Mouse (Mus musculus) liver (tissue): ENCODE data around the gene Epb42.
A peak's percentile ranks its signal among the peaks of the same experiment; 100 is the strongest.
"Not testable (repeated sequence)": the region's sequence is repeated elsewhere in the genome, so short reads cannot be mapped to it uniquely, and the experiment has no call there.

Source experiments
- DNase-seq: peaks from one replicate; pipeline ENCODE4 v3.0.0-alpha.2; 2020; ENCODE audit warnings: mixed read lengths

Epb42 gene

DNA sequence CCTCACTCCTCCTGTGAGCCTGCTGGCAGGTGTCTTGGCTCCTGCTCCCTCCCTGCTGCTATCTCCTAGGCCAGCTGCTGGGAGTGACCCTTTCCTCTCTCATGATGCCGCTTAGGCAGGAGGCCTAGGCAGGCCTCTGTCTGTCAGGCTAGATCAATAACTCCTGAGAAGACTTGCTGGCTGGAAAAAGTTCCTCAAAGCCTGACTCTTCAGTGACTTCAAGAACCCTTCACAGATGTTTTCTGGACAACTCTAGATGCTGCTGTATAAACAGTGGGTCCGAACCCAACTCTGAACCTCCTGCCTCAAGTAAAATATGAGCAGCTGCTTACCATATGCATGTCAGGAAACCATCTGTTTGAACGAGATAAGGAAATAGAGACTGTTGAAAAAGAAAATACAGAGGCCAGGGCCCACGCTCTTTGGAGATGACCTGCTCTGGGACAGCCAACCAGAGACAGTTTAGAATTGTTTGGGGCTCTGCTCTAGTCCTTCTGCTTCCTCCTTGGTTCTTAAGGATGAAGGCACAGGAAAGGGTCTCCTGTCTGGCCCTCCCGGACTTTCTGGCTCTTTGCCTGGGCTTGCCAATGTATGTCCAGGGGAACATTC lies at the start of gene Epb42:
Gene Epb42, minus strand, starts transcription at position 340 of the 609 bp plus-strand sequence.
- peak; percentile 90 for DNase-seq

DNA sequence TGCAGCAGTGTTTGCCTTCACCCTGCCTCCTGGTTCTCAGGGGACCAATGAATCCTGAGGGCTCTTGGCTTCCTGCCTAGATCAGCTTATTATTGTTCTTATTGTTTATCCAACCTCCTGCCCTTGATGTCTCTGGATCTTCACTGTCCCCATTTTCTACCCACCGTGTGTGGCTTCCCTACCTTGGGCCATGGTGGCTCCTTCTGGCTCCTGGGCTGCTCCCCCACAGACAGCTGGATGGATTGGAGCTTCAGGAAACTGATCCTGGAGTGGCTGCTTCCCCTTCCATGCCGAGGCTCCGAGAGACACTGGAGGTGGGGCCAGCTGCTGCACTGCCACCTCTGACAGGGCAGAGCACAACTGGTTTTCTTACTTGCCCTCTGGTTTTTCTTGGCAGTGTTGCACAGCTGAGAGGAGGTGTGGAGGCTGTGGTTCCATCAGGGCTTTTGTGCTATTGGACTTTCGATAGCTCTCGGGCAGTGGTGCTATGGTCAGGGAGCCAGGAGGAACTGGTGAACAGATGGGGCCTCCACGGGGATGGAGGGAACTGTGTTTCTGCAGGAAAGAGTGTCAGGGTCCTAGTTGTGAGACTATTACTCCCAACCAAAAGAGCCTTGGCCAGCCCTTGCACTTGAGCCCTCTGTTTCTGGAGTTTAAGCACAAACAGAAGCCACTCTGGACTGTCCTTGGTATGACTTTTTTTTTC lies 48.8 kb upstream of the Epb42 start, which contains the start of gene Tgm5:
Gene Tgm5, minus strand, starts transcription at position 362 of the 706 bp plus-strand sequence.
- no peak for DNase-seq

DNA sequence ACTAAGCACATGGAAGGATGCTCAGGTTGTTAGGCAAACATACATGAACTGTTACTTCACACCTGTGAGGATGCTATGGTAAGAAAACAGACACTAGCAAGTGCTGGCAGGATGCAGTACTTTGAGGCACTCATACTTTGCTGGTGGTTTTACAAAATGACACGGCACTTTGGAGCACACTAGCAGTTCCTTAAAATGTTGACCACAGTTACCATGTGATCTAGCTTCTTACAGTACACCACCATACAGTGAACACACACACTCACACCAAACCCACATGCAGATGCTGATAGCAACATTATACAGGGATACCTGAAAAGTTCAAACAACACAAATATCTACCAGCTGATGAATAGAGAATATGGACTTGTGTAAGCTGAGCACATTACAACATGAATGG lies 45.8 kb upstream of the Epb42 start:
- DNase-seq: no peak

DNA sequence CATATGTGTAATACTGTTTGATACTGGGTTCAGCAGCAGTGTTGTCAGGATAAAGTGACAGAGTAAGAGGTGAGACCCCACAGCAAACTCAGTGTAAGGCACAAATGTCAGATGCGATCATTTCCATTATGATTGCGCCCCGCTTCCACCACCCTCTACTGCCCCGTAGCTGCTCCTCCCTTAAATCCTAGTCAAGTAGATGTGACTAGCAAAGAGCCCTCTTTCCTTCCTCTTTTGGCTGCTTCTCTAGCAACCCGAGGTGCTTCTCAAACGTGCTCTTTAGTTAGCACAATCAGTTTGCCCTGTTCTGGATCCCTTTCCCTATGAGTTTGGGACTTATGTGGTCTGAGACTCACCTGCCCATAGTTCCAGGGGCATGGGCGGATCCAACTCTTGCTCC lies 37.9 kb upstream of the Epb42 start:
- no peak for DNase-seq

DNA sequence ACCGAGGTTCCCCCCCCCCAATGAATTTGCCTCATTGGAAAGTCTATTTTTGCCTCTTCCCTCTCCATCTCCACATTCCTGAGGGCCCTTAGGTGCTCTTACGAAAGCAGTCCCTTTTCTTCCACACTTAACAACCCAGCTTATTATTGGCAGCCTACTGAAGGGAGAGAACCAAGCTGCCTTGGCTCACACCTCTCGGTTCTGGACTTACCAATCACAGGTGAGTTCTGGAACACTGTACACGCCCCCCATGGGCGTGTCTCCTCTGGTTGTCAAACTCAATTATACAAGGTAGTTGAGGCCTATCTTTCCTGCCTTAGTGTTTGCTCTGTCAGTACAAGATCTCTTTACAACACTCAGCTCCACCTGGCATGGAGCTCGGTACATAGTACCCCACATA lies 35.0 kb upstream of the Epb42 start:
- DNase-seq: no peak

DNA sequence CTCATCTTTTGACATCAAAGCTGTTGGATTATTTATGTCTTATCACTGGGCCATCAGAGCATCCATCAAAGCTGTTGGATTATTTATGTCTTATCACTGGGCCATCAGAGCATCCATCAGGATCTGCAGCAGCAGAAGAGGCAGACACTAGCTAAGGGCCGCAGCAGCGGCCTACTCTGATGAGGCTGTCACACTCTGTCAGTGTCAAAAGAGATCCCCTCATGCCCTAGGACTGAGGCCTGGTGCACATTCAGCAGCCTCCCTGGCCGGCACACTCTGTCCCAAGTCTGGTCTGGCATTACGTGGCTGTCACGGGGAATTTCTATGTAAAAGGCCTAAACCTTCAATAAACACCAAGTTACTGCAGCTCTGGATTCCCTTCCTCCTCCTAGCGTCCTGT lies 32.6 kb upstream of the Epb42 start:
- DNase-seq: no peak

DNA sequence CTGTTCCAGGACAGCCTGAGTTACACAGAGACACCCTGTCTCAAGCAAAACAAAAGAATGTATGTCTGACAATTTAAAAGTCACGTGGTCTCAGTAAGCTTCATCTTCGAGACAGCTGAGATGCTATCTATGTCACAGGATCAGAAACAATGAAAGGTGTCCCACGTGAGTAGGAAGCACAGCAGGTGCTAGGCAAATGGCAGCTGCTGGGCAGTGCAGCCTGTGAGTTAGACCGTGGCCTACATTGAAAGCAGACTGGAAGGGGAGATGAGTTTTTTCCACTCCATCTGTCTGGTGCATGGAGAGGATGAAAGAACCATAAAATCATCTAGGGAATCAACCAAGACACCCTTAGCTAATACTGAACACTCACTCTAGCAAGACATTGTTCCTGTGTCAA lies 30.2 kb upstream of the Epb42 start:
- no peak for DNase-seq

DNA sequence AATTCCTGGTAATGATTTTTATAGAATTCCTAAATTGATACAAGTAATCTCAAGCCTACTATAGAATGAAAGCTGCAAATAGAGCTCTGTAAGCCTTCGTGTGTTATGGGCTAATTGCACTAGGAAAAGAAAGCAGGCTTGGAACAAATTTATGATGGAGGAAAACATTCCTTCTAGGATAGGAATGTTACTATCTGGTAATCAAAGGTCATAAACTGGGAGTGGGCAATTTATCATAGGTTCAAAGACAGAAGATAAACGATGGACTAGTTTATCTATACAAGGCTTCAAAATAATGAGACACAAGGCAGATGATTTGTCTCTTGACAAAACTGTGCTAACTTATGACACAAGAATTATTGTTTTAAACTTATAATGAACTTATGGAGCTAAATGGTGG lies 24.4 kb upstream of the Epb42 start:
- DNase-seq: no peak

DNA sequence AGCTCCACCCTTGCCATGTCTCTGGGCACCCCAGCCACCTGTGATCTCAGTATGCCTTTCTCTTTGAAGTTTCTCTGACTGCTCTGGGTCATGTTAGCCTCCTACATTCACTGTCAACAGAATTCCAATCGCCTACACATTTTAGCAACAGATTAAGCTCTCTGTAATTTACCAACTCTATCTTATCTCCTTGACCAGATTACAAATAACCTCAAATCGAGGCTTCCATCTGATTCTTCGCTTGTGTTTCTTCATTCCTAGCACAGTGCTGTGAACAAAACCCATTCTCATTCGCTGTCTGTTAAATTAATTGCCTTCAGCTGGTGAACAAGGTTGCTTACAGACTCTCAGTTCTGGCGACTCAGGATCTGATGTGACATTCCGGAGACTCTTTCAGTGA lies 21.1 kb upstream of the Epb42 start:
- no peak for DNase-seq

DNA sequence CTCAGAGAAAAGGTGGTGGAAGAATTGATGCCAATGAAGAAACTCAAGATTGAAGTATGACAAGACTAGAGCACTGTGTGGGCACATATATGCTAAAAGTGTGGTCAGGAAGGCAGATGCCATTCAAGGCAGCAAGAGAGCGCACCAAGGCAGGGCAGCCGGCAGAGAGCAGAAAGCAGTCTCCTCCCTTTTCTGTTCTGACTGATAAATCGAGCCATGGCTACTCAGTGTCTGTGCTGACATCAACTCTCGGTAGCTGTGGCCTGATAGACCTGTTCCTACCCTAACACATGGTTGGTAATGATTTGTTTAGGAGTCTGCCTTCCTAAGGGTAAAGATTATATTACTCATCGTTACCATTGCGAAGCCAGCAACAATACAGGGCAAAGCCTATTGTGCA lies 19.0 kb upstream of the Epb42 start:
- DNase-seq: peak; percentile 68

DNA sequence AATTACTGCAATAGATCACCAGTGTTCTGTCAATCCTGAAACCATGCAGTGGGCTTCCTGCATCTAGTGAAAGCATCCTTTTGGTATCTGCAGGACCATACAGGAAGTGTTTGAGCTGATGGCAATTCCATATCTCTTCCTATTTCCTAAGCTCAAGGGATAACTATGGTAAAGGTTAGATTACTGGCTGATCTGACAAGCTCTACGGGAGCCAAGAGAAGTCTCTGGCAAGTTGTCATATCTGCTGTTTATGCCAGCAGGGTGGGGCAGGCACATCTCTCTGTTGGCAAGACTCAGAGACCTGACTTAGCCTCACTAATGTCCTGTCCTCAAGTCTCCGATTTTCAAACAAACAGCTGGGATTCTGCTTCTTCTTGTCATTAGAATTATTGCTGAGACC lies 17.2 kb upstream of the Epb42 start:
- peak; percentile 47 for DNase-seq

DNA sequence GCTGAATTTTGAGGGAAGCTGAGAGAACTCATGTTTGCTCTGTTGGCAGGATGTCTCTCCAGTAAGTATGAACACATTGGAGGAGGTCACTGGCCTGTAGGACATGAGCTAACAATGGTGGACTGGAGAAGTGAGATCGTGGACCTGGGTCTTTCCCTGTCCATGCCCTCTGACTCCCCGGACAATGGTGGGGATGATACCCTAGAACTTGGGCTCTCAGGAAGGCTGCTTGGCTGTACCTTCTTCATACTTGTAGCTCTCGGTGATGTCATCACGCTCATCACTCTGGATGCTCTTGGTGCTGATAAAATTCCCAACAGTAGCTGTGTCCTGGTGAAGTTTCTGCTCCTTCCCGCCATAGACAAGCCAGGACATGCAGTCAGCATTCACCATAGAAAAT lies 15.3 kb upstream of the Epb42 start:
- no peak for DNase-seq

DNA sequence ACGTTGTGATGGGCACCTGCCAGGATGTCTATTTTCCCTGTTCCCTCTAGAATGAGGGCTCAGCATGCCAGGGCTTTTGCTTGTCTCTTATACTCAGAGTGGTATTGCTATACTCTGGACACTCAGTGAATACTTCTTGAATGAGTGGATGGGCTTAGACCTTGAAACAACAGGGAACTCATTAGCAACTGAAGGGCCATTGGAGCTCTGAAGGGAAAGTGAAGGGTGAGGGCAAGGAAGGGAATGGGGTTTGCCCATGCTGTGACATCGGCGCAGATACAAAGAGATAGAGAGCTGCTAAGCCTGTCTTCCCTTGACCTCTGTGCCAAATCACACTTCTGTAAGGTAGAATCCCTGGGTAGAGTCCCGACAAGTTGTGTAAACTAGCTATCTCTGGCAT lies 8.8 kb upstream of the Epb42 start:
- no peak for DNase-seq

DNA sequence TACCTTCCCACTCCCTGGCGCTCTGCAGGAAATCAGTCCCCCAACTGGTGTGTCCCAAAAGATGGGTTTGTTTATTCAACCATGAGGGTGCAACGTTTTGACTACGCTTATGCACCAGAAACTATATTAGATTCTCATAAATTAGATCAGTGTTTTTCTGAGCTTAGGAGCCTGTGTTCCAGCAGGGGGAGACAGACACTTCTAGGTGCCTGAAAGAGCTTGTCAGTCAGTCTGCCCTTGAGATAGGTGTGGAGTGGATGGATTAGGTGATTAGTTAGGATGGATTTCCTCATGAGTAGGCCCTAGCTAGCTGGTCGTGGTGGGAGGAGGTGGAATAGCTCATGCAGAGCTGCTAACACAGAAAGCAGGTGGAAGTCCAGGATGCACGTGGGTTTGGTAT lies 4.2 kb upstream of the Epb42 start:
- peak; percentile 63 for DNase-seq

DNA sequence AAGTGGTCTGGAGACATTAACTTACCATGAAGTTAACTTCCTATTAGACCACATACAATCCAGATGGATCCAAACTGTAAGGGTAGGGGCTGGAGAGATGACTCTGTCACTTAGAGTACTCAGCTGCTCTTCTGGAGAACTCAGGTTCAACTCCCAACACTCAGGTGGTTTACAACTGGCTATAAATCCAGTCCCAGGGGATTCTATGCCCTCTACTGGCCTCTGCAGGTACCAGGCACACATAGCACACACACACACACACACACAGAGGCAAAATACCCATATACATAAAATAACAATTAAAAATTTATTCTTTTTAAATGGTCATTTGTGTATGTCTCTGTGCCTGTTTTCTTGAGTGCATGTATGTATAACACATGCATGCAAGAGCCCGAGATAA lies 2.5 kb upstream of the Epb42 start:
- peak; percentile 32 for DNase-seq

DNA sequence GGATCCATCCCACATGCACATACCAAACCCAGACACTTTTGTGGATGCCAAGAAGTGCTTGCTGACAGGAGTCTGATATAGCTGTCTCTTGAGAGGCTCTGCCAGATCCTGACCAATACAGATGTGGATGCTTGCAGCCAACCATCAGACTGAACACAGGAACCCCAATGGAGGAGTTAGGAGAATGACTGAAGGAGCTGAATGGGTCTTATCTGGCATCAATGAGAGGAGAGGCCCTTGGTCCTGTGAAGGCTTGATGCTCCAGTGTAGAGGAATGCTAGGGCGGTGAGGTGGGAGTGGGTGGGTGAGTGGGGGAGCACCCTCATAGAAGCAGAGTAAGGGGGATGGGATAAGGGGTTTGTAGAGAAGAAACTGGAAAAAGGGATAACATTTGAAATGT lies 2.0 kb upstream of the Epb42 start:
- DNase-seq: not testable (repeated sequence)

DNA sequence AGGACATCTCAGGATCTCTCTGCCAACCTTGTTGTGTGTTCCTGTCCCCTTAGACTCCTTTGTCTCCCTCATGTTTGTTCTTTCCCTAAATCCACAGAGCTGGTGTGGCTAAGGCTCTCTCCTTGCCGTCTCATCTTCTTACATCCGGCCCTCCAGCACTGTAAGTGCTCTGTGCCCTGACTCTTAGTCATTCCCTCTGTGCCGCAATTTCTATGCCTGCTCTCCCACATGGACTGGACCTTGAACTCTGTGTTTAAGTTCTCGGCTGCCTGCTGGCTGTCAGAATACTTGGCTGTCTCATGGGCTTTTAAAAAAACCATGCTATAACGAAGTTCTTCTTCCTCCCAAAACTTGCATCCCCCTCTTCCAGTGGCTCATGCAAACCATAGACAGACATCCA lies 14.0 kb downstream of the Epb42 start:
- DNase-seq: no peak

DNA sequence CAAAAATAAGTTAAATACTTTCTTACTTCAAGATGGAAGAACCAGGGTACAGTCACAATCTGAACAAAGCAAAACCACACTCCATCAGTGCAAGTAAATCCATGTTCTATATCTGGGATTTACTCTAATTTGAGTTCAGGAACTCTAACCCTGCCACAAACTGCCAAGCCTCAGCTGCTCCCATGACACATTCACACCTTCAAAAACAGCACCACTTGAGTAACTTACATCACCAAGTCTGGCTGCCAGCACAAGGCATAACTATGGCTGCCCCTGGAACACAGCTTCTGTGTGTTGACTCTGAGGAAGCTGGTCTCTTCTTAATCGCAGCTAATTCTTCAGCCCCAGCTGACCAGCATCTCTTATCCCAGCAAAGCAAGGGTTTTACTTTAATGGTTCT lies 19.7 kb downstream of the Epb42 start:
- no peak for DNase-seq

DNA sequence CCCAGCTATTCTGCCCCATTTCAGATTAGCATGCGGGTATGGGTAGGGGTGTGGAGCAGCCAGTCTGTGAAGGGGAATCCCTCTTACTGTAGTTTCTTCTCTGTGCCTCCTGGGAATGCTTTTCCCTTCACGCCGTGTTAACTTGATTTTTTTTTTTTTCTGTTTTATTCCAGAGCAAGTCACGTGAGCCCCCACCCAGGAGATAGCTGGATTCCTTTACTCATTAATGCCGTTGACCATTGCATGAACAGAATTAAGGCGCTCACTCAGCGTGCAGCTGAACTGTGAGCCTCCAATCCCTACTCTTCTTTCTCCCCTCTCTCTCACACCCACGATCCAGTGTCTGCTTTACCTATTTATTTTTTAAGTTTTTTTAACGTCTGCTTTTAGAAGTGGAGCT lies 20.6 kb downstream of the Epb42 start:
- no peak for DNase-seq

DNA sequence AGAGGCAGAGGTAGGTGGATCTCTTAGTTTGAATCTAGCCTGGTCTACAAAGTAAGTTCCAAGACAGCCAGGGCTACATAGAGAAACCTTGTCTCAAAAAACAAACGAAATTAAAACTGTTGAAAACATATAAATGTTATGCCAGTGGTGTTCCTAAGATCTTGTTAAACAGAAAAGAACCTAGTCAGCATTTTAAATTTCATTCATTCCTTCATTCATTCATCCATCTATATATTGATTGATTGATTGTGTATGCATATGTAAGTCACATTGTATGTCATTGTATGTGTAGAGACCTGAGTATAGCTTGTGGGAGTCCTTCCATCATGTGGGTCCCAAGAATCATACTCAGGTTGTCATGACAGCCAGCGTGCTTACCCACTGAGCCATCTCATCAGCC lies 21.4 kb downstream of the Epb42 start:
- no peak for DNase-seq

DNA sequence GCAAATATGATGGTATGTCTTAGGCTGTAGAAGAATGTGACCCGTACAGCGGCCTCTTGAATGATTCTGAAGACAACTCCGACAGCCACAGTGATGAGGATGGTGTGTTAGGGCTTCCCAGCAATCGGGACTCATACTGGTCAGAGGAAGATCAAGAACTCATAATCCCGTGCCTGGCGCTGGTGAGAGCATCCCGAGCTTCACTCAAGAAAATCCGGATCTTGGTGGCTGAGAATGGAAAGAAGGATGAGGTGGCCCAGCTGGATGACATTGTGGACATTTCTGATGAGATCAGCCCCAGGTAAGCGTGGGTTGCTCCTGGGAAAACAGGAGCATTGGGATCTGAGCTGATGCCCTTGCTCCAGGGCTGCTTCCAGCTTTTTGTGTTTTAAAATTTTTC lies 24.2 kb downstream of the Epb42 start:
- DNase-seq: no peak

DNA sequence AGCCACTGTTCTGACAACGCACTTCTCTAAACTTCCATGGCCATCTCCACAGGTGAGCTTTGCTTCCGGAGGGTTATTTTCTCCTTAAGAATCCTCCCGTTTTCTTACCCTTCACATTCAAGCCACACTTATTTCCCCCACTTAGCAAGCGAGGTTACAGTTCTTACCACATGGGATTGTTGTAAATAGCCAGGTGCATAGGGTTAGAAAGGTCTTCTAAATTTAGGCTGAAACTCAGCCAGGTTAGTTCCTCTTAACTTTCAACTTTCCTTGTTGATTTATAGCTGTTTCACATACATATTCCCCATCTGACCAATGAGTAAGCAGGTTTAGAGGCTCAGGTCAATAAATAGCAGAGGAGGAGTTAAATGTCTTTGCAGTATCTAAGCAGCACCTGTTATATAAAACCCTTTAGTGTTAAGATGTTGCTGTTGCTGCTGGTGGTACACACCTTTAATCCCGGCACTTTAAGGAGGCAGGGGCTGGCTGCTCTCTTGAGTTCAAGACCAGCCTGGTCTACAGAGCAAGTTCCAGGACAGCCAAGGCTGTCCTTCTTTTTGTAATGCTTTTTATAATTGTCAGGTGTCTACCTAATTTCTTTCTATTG lies 27.7 kb downstream of the Epb42 start:
- no peak for DNase-seq

DNA sequence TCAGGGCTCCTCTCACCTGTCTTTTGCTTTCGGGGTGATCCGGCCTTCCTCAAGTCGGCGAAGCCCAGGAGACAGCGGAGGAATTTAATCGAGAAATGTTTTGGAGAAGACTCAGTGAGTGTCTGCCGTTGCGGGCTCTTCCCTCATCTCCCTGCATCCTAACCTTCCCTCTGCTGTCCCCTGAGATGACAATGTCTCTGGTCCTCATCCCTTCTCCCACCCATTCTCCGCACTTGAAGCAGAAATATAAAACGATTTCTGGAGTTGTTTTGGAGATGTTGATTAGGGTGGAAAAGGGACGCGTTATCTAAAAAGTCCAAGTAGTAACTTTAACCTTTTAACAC lies 28.2 kb downstream of the Epb42 start:
- no peak for DNase-seq

DNA sequence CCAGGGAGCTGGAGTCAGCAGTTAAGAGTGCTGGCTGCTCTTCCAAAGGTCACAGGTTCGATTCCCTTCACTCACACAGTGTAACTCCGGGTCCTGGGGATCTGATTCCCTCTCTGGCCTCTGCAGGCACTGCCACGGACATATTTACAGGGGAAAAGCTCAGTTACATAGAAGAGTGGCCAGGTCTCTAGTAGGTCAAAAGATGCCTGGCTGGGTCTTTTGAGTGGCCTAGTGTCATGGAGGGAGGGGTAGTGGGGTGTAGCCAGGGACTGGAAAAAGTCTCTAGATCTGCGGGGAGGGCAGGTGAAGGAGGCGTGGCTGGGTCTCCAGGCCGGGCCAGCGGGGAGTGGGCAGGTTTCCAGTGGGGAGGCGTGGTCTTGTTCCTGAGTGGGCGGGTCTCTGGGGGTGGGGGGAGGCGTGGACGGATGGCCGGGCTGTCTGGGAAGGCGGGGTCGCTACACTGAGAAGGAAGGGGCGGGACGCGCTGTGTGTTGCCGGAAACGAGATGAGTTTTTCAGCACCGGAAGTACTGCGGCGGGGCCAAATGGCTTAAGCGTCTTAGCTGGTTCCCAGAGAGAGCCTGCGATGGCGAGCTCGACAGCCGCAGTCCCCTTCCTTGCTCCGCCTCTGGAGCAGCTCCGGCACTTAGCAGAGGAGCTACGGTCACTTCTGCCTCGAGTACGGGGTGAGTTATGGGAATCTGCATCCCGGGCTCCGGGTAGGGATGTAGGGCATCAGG lies 28.8 kb downstream of the Epb42 start, which contains the start of gene Ccndbp1:
Gene Ccndbp1, plus strand, starts transcription at position 479 of the 739 bp plus-strand sequence.
- DNase-seq: peak; percentile 96
